In the genomic region with DNA sequence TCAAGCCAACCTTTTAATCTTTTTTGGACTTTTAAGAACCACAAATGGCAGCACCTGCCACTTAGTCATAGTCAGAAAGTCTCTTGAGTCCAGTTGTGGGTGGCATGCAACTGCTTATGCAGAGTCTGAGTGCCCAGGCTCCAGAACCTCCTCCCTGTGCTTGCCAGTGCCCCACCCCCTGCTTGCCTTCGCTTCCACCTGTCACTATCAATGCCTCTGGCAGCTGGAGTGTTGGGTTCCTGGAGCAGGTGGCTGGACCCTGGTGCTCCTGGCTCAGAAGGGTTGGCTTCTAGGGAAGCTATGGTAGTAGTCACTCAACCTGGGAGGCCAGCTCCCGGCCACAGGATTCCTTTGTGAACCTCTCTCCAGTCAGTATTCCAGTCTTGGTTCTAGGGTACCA, we compare ENCODE assay signal across 14 mouse cellular contexts.
"Had no signal": no experiment of that assay in that cellular context is flagged by ENCODE, and none has a peak within 500 bp of the region (broad histone marks: within the 10 kb centered on the region; RNA-seq: fewer than 3 reads in every experiment).

No protein-coding gene starts in this region.

- ATAC-seq: midbrain, embryonic 15.5 days had no signal

- DNase-seq: kidney, adult 8-10 months; kidney, postnatal 10 days; kidney, postnatal 36 days; layer of hippocampus, postnatal 36 days; left cerebral cortex, postnatal 4 days; lung, adult 18-20 months; lung, postnatal 10 days; lung, postnatal 36 days; retina, postnatal 1 day; right cerebral cortex, postnatal 25 days; thymus, adult 2 months; thymus, postnatal 14 days; thymus, postnatal 4 days had no signal
